Mouse (Mus musculus) intestine, embryonic 14.5 days (tissue): ENCODE measurements at regions not wholly inside any gene's neighbourhood (a gene's known extent, or its start where the extent isn't known, plus 50 kb on each side); places are given as distances from the start of the nearest gene placed in this dataset.

Source experiments
- ATAC-seq: fragments of 200-750 bp; cut with Nextera tagmentation; replicated peaks from 2 replicates; pipeline ENCODE4 v1.8.0; 2017; ENCODE audit warnings: low read depth, moderate number of reproducible peaks, moderate TSS enrichment, moderate library complexity; ENCODE audit not compliant: low FRiP score, low TSS enrichment
- DNase-seq: peaks from one replicate; pipeline ENCODE4 v3.0.0-alpha.2; 2018; ENCODE audit warnings: low spot score
- H3K27ac ChIP-seq: fragments of 300-500 bp; sonication (generic); 2 replicates; pipeline ENCODE4 v1.5.1; 2014; ENCODE audit warnings: low read depth, mild to moderate bottlenecking, control low read depth
- H3K27me3 ChIP-seq: fragments of 300-500 bp; sonication (generic); replicated peaks from 2 replicates; pipeline ENCODE4 v1.6.1; 2014; ENCODE audit warnings: low read length, control low read depth; ENCODE audit not compliant: control insufficient read depth, insufficient read depth
- H3K36me3 ChIP-seq: fragments of 300-500 bp; sonication (generic); 2 replicates; pipeline ENCODE4 v1.6.1; 2014; ENCODE audit warnings: low read length, control low read depth; ENCODE audit not compliant: control insufficient read depth, insufficient read depth
- H3K4me1 ChIP-seq: fragments of 300-500 bp; sonication (generic); replicated peaks from 2 replicates; pipeline ENCODE4 v1.6.1; 2014; ENCODE audit warnings: low read length, control low read depth, mixed read lengths; ENCODE audit not compliant: control insufficient read depth, insufficient read depth
- H3K4me2 ChIP-seq: fragments of 300-500 bp; sonication (generic); 2 replicates; pipeline ENCODE4 v1.6.1; 2014; ENCODE audit warnings: low read length
- H3K4me3 ChIP-seq: fragments of 300-500 bp; sonication (generic); 2 replicates; pipeline ENCODE4 v1.5.1; 2014; ENCODE audit warnings: low read depth, low read length, control low read depth, mixed read lengths
- H3K9ac ChIP-seq: fragments of 300-500 bp; sonication (generic); 2 replicates; pipeline ENCODE4 v1.6.1; 2014; ENCODE audit warnings: mild to moderate bottlenecking, low read length
- H3K9me3 ChIP-seq: fragments of 300-500 bp; sonication (generic); 2 replicates; pipeline ENCODE4 v1.6.1; 2016; ENCODE audit warnings: low read length, control low read depth; ENCODE audit not compliant: control insufficient read depth
- WGBS: fragments of 180-500 bp; shearing (Covaris S2); extraction: QIAGEN DNeasy Blood & Tissue Kit; methylation state at CpG from one replicate; pipeline ENCODE4 v1.1.7; 2014; 5-methylcytosine and 5-hydroxymethylcytosine counted together

DNA sequence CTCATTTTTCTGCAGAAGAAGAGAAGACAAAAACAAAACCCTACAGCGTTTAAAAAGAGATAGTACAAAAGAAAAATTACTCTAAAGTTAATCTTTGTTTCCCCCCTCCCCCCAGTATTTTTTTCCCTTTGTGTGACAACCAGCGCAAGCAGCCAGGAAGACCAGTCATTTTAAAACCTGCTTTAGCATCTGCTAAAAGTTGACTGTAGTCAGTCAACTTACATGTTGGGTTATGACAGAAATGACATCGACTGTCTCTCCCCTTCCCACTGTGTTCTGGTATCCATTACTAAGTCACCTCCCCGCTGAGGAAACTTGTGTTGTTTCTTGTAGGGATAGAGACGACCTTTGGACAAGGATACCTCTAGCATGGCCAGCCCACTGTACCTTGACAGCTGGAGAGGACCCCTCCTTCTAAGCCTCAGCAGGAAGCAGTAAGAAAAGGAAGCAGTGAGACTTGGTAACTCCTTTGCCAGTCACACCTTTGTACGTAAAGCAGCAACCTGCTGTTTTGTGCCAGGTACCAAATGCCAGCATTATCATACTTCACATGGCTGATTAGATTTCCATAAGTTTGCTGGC lies 1384.9 kb downstream of the Gsdmc2 start:
- DNase-seq = no peak
- Histone ChIP-seq H3K27ac (no peak overlapping the region), H3K4me2 (no peak overlapping the region), H3K4me3 (no peak overlapping the region), H3K27me3 (no peaks in the 10 kb centered on the region), H3K9me3 (no peaks in the 10 kb centered on the region), H3K4me1 (no peaks in the 10 kb centered on the region), H3K9ac (no peak overlapping the region), H3K36me3 (no peaks in the 10 kb centered on the region)
- 76% methylated on average over 6 of the region's 6 CpGs for WGBS
- ATAC-seq = no peak

DNA sequence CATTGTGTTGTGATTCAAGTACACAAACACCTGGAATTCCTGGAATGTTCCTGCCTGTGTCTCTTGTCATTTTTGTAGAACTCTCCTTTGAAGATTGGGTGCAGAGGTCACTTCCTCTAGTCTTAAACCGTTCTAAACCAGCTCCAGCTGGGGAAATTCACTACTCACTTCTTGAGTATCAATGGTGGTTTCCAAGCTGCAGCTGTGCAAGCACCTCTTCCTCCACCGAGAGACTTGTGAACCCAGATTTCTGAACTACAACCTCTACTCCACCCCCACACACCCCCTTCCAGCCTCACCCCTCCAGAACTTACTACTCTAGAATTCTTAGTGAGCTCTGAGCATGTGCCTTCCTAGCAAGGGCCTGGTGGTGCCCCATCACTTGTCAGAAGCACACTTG lies 1387.0 kb downstream of the Gsdmc2 start:
- 31% methylated on average over 2 of the region's 2 CpGs for WGBS
- Histone ChIP-seq H3K27ac (no peak overlapping the region), H3K9ac (no peak overlapping the region), H3K9me3 (no peaks in the 10 kb centered on the region), H3K4me2 (no peak overlapping the region), H3K36me3 (no peaks in the 10 kb centered on the region), H3K4me3 (no peak overlapping the region), H3K27me3 (no peaks in the 10 kb centered on the region), H3K4me1 (no peaks in the 10 kb centered on the region)
- no peak for DNase-seq
- no peak for ATAC-seq

DNA sequence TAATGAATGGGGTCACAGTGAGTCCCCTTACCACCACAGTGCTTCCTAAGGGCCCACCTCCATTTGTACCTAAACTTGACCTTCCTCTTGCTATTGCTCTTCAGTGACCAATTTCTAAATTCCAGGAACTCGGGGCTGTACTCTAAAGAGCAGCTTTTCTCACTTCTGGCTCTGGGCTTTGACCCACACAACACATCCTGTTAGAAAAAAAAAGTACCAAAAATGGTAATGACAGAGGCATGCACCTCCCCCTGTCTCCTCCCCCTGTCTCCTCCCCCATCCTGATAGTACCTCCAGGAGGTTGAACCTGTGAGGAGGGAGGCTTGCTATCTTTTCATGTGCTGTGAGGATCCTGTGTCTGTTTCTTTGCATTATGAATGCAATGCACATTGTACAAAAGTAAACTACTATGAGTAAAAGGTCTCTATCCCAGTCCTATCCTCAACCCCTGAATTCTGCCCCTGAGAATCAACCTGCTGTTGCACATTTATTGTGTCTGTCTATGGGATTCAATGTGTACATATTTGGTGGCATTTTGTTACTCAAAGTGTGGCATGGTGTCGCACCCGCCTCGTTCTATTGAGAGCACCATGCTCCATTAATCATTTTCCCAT lies 1387.8 kb downstream of the Gsdmc2 start:
- no peak overlapping the region for H3K9ac ChIP-seq
- H3K4me2 ChIP-seq = no peak overlapping the region
- H3K9me3 ChIP-seq = no peaks in the 10 kb centered on the region
- no peaks in the 10 kb centered on the region for H3K36me3 ChIP-seq
- H3K4me1 ChIP-seq = no peaks in the 10 kb centered on the region
- H3K4me3 ChIP-seq = no peak overlapping the region
- no peaks in the 10 kb centered on the region for H3K27me3 ChIP-seq
- DNase-seq = no peak
- H3K27ac ChIP-seq = no peak overlapping the region
- 73% methylated on average over 4 of the region's 4 CpGs for WGBS
- no peak for ATAC-seq

GRCm38 (mm10) chr15:62456020-62456419 lies 1389.0 kb downstream of the Gsdmc2 start:
- ATAC-seq = no peak

DNA sequence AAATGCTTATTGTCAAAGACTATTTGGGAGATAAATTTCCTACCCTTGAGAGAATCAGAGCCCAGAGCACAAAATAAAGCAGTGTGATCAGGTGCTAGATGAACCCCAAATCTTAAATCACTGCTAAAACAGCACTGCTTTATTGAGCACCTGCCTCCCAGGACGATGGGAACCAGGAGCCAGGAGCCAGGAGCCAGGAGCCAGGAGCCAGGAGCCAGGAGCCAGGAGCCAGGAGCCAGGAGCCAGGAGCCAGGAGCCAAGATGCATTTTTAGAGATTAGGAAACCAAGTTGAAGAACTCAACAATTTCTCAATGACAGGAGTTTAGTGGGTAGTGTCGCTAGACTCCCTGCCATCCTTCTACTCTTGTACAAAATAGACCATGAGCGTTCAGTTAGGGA lies 1396.9 kb downstream of the Gsdmc2 start:
- 82% methylated on average over 3 of the region's 3 CpGs for WGBS
- no peaks in the 10 kb centered on the region for H3K9me3 ChIP-seq
- H3K9ac ChIP-seq = no peak overlapping the region
- H3K4me1 ChIP-seq = no peaks in the 10 kb centered on the region
- H3K27ac ChIP-seq = no peak overlapping the region
- no peaks in the 10 kb centered on the region for H3K27me3 ChIP-seq
- H3K4me2 ChIP-seq = no peak overlapping the region
- no peaks in the 10 kb centered on the region for H3K36me3 ChIP-seq
- H3K4me3 ChIP-seq = no peak overlapping the region
- ATAC-seq (no peak), DNase-seq (no peak)

More at GRCm38 (mm10) chr15:62456020-62456419, 1389.0 kb downstream of the Gsdmc2 start:
- H3K9ac ChIP-seq = no peak overlapping the region
- no peak overlapping the region for H3K4me2 ChIP-seq
- WGBS = 44% methylated on average over 1 of the region's 1 CpGs
- H3K4me1 ChIP-seq = no peaks in the 10 kb centered on the region
- no peaks in the 10 kb centered on the region for H3K36me3 ChIP-seq
- DNase-seq = no peak
- H3K27me3 ChIP-seq = no peaks in the 10 kb centered on the region
- no peak overlapping the region for H3K27ac ChIP-seq
- H3K4me3 ChIP-seq = no peak overlapping the region
- H3K9me3 ChIP-seq = no peaks in the 10 kb centered on the region

- no peaks in the 10 kb centered on the region for H3K4me1 ChIP-seq
- ATAC-seq = no peak
Observed at GRCm38 (mm10) chr15:62439211-62439610, 1405.8 kb downstream of the Gsdmc2 start.

GRCm38 (mm10) chr15:62436631-62437030 lies 1408.3 kb downstream of the Gsdmc2 start:
- 85% methylated on average over 5 of the region's 5 CpGs for WGBS
- no peaks in the 10 kb centered on the region for H3K9me3 ChIP-seq
- H3K9ac ChIP-seq = no peak overlapping the region
- no peaks in the 10 kb centered on the region for H3K4me1 ChIP-seq
- H3K27ac ChIP-seq = no peak overlapping the region
- DNase-seq (no peak), ATAC-seq (no peak)
- no peak overlapping the region for H3K4me2 ChIP-seq
- H3K36me3 ChIP-seq = no peaks in the 10 kb centered on the region
- H3K27me3 ChIP-seq = no peaks in the 10 kb centered on the region
- H3K4me3 ChIP-seq = no peak overlapping the region

More at GRCm38 (mm10) chr15:62439211-62439610, 1405.8 kb downstream of the Gsdmc2 start:
- Histone ChIP-seq H3K27ac (no peak overlapping the region), H3K4me3 (no peak overlapping the region), H3K27me3 (no peaks in the 10 kb centered on the region), H3K36me3 (no peaks in the 10 kb centered on the region), H3K9ac (no peak overlapping the region), H3K4me2 (no peak overlapping the region), H3K9me3 (no peaks in the 10 kb centered on the region)
- DNase-seq = no peak
- WGBS = 71% methylated on average over 5 of the region's 5 CpGs

GRCm38 (mm10) chr15:62435141-62435680 lies 1409.8 kb downstream of the Gsdmc2 start:
- H3K9ac ChIP-seq = no peak overlapping the region
- ATAC-seq (no peak), DNase-seq (no peak)
- H3K4me3 ChIP-seq = no peak overlapping the region
- no peaks in the 10 kb centered on the region for H3K4me1 ChIP-seq
- H3K9me3 ChIP-seq = no peaks in the 10 kb centered on the region
- no peaks in the 10 kb centered on the region for H3K36me3 ChIP-seq
- H3K4me2 ChIP-seq = no peak overlapping the region
- no peaks in the 10 kb centered on the region for H3K27me3 ChIP-seq
- no peak overlapping the region for H3K27ac ChIP-seq
- WGBS = 92% methylated on average over 4 of the region's 4 CpGs

- no peak for DNase-seq
- Histone ChIP-seq H3K9me3 (no peaks in the 10 kb centered on the region), H3K4me3 (no peak overlapping the region), H3K27ac (no peak overlapping the region), H3K9ac (no peak overlapping the region), H3K27me3 (no peaks in the 10 kb centered on the region), H3K36me3 (no peaks in the 10 kb centered on the region), H3K4me2 (no peak overlapping the region), H3K4me1 (no peaks in the 10 kb centered on the region)
- no peak for ATAC-seq
- 87% methylated on average over 1 of the region's 1 CpGs for WGBS
Observed at GRCm38 (mm10) chr15:62432742-62433245, 1412.2 kb downstream of the Gsdmc2 start.
